Mouse (Mus musculus): ENCODE measurements around the gene Fam198b.

- TF ChIP-seq CTCF (IDR thresholded peaks at IDR 0.05; ENCODE audit: control insufficient read depth, insufficient read depth, insufficient replicate concordance, low read depth, low read length) = no peak
- no peak for TF ChIP-seq POLR2A (IDR thresholded peaks at IDR 0.05; ENCODE audit: control insufficient read depth, low read depth, low read length)
These were observed 35.5 kb upstream of the Fam198b start for GRCm38 (mm10) chr3:79848841-79849240.
